Mouse (Mus musculus): ENCODE data around the gene Eya4.

The Eya4 gene

DNA sequence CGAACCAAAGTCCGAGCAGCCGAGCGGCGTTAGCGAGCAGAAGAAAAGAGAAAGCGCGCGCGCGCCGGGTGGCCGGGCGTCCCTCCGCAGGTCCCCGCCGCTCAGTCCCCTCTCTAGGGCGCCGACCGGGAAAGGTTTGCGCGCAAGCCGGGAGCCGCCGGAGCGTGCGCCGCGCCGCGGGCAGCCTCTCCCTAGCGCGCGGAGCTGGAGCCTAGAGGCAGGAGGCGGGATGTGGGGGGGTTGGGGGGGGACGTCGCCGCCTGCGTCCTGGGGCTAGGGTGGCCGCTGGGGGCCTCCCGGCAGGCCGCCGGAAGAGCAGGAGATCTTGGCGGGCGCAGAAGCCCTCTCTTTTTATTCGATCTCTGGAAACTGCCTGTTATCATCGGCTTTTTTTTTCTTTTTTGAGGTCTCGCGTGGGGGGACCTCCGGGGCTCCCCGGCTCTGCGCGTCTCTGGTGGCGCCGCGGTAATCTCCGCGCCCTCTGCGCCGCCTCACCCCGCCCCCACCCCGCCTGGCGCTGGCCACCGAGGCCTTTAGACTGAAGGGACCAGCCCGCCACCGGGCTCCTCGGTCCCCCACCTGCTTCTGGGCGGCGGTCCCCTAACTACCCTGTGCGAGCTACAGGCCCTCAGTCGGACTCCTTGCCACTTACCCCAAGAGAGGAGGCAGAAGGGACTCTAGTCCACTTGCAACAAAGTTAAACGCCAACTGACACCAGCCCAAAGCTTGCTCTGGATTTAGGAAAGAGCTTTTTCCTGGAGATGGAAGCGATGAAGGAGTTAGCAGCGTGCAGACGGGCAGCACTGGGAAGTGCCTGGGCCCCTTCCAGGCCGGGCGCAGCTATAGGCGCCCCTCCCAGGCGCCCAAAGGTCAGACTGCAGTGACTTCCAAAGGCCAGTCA is at the start of gene Eya4:
Gene Eya4 (minus strand): TSS at position 776 of the 901 bp plus-strand sequence.
- no peak for DNase-seq

DNA sequence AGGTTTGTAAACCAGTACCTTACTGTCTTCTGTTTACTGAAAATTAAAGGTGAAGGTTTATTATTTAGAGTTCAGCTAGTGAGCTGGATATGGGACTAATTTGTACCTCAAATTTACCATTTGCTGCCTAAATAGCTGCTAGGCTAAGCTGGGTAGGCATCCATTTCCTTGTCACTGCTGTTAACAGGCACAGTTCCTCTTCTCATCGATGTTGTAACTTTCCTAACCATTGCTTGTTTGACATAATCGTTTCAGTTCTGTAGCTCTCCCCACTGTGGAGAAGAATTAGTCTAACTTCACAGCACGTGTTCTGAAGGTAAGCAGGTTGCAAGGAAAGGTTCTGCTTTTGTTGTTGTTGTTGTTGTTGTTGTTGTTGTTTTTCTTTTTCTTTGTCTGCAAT is 44.8 kb upstream of the Eya4 start:
- DNase-seq: no peak

DNA sequence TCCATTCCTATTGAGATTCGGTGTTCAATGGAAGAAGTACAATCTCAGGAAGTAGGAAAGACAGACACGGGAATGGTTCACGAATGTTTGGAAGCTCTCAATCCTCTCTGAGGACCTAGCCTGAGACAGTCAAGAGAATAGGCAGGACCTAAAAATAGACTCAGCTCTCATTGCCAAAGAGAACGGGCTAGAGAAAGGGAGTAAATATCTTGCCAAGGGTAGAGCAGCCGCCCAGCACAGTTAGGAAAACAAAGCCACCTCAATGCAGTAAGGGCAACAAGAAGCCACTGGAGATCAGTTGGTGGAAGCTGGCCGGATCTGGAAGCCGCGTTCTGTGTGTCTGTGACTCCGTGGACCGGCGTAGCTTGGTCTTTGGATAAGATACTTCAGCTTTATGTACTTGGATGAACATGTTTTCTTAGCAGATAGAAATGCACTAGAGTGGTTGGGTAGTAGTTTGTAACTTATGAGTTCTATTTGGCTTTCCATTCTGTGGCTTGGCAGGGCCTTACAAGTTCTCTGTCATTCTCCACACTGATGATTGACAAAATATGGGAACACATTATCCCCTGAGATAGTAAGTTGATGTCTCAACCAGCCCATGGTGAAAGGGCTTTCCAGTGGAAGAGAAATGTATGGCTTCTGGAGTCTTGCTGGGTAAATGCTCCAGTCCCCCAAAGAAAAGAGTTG is 44.1 kb upstream of the Eya4 start:
- DNase-seq: no peak

GRCm38 (mm10) chr10:23394152-23394551 is 43.6 kb upstream of the Eya4 start:
- DNase-seq: no peak

DNA sequence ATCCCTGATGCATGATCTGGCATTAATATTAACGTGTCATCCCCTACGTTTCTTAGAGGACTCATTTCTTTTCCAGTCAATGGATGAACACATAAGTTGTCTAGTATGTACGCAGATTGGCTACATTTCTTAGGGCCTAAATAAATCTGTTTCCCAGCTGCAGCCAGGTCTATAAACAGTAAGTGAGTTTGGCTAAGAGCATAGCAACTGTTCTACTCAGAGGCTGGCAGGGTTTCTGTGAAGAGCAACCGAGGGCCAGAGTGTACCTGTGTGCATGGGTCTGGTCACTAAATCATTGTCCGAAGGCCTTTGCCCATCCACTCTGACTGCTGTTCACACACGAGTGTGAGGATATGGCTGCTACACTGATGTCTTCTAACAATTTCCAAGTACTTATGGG is 13.3 kb upstream of the Eya4 start:
- no peak for DNase-seq

- DNase-seq: no peak
These were observed 1.1 kb downstream of the Eya4 start for GRCm38 (mm10) chr10:23349392-23350010.

DNA sequence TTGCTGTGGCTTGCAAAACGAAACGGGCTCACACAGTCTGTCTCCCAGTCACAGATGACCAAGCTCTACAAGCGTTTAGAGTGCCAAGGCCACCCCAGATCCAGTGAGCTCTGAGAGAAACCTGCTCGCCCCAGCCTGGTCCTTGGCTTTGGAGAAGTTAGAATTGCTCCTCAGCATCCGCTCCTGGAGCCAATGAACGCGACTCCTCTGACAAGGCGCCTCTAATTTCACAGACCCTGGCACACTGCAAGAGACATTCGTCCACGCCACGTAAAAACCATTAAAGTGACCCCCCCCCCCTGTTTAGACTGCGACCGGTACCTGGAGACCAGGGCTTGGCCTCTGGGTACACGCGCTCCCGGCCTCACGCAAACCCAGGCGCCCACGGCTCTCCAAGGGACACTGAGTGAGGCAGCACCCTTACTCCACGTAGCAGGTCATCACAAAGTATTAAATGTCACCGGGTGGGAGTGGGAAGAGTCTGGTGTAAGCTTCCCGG is 1.6 kb downstream of the Eya4 start:
- DNase-seq: no peak

GRCm38 (mm10) chr10:23348101-23348892 is 2.3 kb downstream of the Eya4 start:
- DNase-seq: no peak

GRCm38 (mm10) chr10:23337250-23337649 is 13.3 kb downstream of the Eya4 start:
- no peak for DNase-seq

GRCm38 (mm10) chr10:23332768-23333167 is 17.8 kb downstream of the Eya4 start:
- no peak for DNase-seq

- DNase-seq: no peak
These were observed 22.9 kb downstream of the Eya4 start for GRCm38 (mm10) chr10:23327651-23328050.

DNA sequence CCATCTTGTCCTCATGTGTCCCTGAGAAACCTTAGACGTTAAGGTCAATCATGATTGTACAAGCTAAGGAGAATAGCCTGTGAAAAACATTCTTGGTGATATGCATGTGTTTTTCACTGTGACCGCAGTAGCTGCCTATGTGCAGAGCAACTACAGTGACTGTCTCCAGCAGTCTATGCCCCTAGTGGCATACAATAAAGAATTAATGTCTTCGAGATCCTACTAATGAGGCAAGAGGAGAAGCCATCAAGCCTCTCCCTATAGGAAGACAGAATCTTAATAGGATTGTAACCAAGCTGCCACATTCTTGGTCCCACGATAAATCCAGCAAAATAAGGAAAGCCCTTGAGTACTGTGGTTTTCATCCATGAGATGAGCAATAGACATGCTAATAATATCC is 28.3 kb downstream of the Eya4 start:
- no peak for DNase-seq

- no peak for DNase-seq
These were observed 55.0 kb downstream of the Eya4 start for GRCm38 (mm10) chr10:23295616-23296015.

- no peak for DNase-seq
These were observed 58.1 kb downstream of the Eya4 start for GRCm38 (mm10) chr10:23292495-23292894.

DNA sequence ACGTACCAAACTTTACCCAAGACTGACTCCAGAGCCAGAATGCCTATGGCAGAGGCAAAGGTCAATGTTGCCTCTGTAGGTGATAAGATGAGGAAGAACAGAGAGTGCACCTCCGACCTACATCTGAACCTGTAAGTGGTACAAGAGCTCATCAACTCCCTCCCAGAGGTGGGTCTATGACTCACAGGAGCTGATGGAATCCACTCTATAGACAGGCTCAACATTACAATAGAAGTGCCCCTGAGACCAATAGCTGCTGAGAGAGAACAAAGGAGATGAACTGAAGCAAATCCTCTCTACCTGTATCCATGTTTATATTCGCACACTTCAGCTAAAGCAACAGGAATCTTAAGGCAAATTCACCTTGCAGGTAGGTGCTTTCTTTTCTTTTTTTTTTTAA is 73.2 kb downstream of the Eya4 start:
- no peak for DNase-seq

DNA sequence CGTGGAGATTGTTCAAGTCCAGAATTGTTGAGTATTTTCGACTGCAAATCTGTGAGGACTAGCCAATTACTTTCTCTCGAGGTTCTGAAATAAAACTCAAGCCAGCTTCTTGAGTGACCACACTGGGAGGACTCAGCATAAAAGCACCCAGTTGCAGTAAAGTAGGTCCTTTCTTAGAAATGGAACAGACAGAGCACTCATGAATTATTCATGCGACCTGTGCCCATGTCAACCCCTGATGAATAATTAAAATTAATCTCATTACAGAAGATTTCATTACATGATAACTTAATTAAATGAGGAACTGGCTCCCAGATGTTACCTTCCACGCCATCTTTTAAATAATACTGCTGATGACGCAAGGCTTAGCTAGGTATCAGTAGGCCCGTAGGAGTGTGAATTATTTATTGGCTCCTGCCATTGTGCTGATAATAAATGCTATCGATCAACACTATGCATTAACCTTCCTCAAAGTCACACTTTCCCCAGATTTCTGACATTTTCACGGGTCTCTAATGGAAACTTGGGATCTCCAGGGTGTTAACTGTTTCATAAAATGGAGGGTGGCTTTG is 79.5 kb downstream of the Eya4 start:
- no peak for DNase-seq

DNA sequence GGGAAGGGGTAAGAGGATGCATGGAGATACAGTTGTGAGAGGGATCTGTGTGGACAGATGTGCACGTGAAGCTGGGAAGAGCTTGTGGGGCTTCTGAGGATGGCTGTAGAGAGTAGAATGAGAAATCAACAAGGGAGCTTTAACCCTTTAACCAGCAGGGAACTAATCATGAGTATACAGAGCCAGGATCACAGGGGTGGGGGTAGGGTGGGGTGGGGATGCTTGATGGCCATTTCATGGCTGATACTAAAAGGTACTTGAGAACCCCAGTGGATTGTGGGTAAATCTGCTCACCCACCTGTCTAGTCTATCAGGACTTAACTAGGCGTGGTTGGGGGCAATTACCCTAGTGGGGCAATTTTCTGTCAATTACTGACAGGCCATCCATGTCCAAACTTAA is 80.1 kb downstream of the Eya4 start:
- no peak for DNase-seq

DNA sequence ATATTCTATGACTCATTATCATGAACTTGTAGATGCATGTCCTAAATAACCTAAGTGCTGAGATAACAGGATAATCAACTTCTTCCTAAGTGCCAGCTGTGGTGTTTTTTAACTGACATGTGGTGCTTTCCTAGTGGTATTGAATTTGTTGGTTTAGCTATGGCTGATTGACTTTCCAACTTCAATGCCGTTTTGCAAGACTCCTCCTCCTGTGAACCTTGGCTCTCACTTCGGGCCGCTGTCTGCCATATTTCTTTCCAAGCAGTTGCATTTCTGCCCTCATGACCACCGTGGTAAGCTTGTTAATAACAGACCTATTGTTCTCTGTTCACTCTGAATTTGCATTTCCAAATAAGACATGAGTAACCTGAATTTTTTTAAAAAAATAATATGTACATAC is 98.4 kb downstream of the Eya4 start:
- DNase-seq: no peak

DNA sequence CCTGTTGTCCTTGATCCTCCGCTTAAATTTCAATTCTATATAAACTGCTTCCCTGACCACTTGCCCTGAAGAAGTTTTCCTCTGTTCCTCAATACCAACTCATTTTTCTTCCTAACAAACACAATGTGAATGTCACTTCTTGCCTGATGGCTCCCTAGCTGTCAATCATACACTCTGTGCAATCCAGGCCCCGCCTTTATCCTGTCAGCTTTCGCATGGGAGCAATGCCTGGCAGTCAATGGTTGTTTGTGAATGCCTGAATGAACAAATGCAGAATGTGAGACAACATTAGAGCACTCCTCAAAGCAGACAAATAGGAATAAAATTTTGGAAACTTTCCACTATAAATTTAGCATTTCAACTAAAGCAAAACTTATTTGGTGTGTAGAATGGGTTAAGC is 104.1 kb downstream of the Eya4 start:
- no peak for DNase-seq

DNA sequence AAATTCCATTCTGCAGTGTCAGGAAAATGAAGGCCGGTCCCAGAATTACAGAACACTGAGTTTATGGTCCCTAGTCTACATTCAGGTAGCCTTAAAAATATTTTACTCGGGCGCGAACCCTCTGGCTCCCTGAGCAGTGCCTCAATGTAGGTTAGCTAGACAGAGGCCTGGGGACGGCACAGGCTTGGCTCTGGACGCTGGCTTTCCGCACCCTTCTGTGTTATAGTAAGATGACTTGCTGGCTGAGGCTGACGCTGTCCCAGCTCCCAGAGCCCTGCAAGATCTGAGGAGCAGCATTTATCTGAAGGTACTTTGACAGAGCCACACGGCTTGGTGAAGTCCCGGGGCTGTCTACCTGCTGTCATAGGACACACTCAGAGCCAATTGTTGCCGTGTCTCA is 113.7 kb downstream of the Eya4 start:
- DNase-seq: no peak

- no peak for DNase-seq
These were observed 115.2 kb downstream of the Eya4 start for GRCm38 (mm10) chr10:23235405-23235804.

- DNase-seq: no peak
These were observed 117.2 kb downstream of the Eya4 start for GRCm38 (mm10) chr10:23233425-23233824.
